Mouse (Mus musculus) midbrain, embryonic 10.5 days (tissue): ENCODE results near the gene Tenm4. TPM values are rescaled to one million over a fixed set of nuclear protein-coding genes. Genes with fewer than 3 reads are reported as not detected.
A peak's percentile ranks its signal among the peaks of the same experiment; 100 is the strongest.

ENCODE experiments used
- DNase-seq: peaks from one replicate; pipeline ENCODE4 v3.0.0-alpha.2; 2017; ENCODE audit warnings: low spot score
- H3K27ac ChIP-seq: fragments of 300-500 bp; sonication (generic); replicated peaks from 2 replicates; pipeline ENCODE4 v1.5.1; 2016; ENCODE audit warnings: mild to moderate bottlenecking
- H3K27me3 ChIP-seq: fragments of 300-500 bp; sonication (generic); 2 replicates; pipeline ENCODE4 v1.6.1; 2016; ENCODE audit warnings: low read depth, mild to moderate bottlenecking; ENCODE audit not compliant: poor library complexity, severe bottlenecking
- H3K36me3 ChIP-seq: fragments of 300-500 bp; sonication (generic); 2 replicates; pipeline ENCODE4 v1.6.1; 2016; ENCODE audit warnings: mild to moderate bottlenecking, moderate library complexity
- H3K4me1 ChIP-seq: fragments of 300-500 bp; sonication (generic); 2 replicates; pipeline ENCODE4 v1.6.1; 2016
- H3K4me3 ChIP-seq: fragments of 300-500 bp; sonication (generic); 2 replicates; pipeline ENCODE4 v1.5.1; 2016; ENCODE audit warnings: mild to moderate bottlenecking, moderate library complexity
- H3K9me3 ChIP-seq: fragments of 300-500 bp; sonication (generic); replicated peaks from 2 replicates; pipeline ENCODE4 v1.6.1; 2016; ENCODE audit warnings: mild to moderate bottlenecking
- WGBS: fragments of 180-500 bp; shearing (Covaris S2); methylation state at CpG from one replicate; pipeline ENCODE4 v1.1.7; 2016; 5-methylcytosine and 5-hydroxymethylcytosine counted together
- polyA plus RNA-seq: library from polyadenylated mRNA; unstranded; fragments of >200 nt; fragmentation: Nextera tagmentation; extraction: Ambion mirVana; gene quantifications from 2 replicates; pipeline ENCODE4 v1.2.1, GENCODE M21; 2016

Gene Tenm4
- polyA plus RNA-seq, 1 experiment from 2014 or later = 27.4 TPM

DNA sequence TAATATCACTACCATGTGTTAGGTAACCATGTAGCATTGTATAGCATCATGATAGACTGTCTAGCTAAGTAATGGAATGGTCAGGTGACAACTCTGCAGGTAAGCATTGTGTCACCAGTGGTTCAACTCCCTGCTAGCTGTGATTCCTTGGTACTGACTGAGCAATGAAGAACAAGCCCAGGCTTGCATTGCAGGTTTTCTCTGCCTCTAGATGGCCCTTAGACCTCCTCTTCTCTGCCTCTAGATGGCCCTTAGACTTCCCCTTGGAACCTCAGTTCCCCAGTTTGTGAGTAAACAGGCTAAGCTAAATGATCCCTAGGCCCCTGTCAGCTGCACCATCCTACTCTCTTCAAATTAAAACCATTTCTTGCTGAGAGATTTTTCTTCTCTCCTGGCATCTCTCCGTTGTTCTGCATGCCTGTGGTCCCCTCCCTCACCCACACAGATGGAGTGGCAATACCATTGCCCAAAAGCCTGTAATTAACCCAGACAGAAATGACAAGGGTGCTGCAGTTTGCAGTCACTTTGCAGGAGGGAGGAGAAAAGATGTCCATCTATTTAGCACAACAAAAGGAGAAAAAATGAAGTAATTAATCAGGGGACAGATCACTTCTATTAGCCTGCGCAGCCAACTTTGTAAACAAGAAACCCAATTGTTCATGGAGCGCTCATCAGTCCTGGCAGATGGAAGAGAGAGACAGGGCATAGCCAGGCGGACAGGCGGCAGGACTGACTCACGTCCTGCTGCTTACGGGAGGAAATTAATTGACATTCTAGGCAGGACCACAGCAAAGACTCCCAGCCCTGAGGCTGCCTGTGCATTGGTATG, 694.1 kb downstream of the Tenm4 start:
- H3K36me3 ChIP-seq = peaks cover 76% of the 10 kb centered on the region
- no peaks in the 10 kb centered on the region for H3K27me3 ChIP-seq
- 75% methylated on average over 7 of the region's 7 CpGs for WGBS
- H3K9me3 ChIP-seq = no peaks in the 10 kb centered on the region
- H3K4me3 ChIP-seq = no peak overlapping the region
- H3K4me1 ChIP-seq = peaks cover 15% of the 10 kb centered on the region
- DNase-seq = no peak
- peak overlapping the region; percentile 30; the same call in 1 of the 2 replicates for H3K27ac ChIP-seq

DNA sequence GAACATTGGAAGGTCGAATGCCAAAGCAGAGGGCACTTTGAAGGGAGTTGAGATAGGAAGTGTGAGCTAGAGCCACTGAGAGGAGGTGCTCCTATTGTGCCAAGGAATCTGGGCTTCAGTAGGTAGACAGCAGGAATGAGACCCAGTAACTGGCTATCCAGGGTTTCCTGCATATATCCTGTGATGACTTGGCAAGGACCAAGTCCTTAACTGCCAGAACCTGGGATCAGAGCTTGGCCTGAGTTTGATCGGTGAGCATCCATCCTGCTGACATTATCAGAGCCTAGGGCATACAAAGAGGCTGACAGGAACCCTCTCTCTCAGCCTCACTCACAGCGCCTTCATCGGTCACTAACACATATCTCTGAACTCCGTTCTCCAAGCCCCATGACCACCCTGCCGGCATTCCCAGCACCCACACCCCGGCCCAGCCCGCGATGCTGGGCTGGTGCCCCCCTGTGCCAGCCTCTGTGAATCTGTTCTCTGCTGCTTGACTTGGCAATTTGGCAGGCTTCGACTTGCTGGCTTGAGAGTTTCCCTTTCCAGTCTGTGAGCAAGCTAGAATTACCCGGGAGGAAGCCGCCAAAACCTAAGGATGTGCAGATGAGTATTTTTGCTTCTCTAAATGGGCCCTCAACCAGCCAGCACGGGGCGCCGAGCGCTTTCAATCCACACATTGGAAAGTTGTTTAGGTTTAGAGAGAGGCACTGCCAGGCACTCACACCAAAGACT, 698.2 kb downstream of the Tenm4 start:
- Histone ChIP-seq H3K27ac (no peak overlapping the region), H3K27me3 (no peaks in the 10 kb centered on the region), H3K4me1 (peaks cover 15% of the 10 kb centered on the region), H3K9me3 (no peaks in the 10 kb centered on the region), H3K4me3 (no peak overlapping the region), H3K36me3 (peaks cover 91% of the 10 kb centered on the region)
- WGBS = 92% methylated on average over 16 of the region's 16 CpGs
- DNase-seq = no peak

- Histone ChIP-seq H3K27me3 (no peaks in the 10 kb centered on the region), H3K9me3 (no peaks in the 10 kb centered on the region), H3K4me1 (peaks cover 9% of the 10 kb centered on the region), H3K27ac (no peak overlapping the region), H3K36me3 (peaks cover 89% of the 10 kb centered on the region), H3K4me3 (no peak overlapping the region)
- no peak for DNase-seq
- 92% methylated on average over 8 of the region's 8 CpGs for WGBS
Measured at GRCm38 (mm10) chr7:96870473-96870872, 699.4 kb downstream of the Tenm4 start.

- Histone ChIP-seq H3K9me3 (no peaks in the 10 kb centered on the region), H3K27me3 (no peaks in the 10 kb centered on the region), H3K4me3 (no peak overlapping the region), H3K4me1 (0 out of 2 replicates have a peak, but pooled peaks cover 6% of the 10 kb centered on the region), H3K36me3 (peaks cover 87% of the 10 kb centered on the region), H3K27ac (no peak overlapping the region)
- WGBS = 93% methylated on average over 4 of the region's 4 CpGs
- DNase-seq = no peak
Measured at GRCm38 (mm10) chr7:96871031-96871430, 700.0 kb downstream of the Tenm4 start.

- 85% methylated on average over 7 of the region's 7 CpGs for WGBS
- DNase-seq = no peak
Measured at GRCm38 (mm10) chr7:96878511-96879276, 707.6 kb downstream of the Tenm4 start.

DNA sequence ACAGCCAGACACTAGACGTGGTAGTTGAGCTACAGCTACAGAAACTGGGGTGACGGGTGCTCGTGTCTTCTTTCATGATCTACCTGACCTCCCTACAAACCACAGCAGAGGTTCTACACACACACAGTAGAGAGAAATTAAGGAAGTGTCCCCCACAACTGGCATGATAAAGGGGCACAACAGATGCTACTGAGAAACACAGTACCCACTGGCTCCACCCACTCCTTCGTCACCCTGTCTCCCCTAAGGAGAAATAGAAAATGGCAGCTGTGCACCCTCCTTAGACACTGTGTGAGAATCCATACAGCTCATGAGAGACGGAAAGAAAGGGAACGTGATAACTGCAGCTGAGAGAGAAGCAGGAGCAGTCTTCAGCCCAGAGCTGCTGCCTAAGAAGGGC, 708.5 kb downstream of the Tenm4 start:
- 0 out of 2 replicates have a peak overlapping the region, but pooled peaks have one; percentile 23 for H3K27ac ChIP-seq
- no peaks in the 10 kb centered on the region for H3K4me1 ChIP-seq
- H3K9me3 ChIP-seq = no peaks in the 10 kb centered on the region
- no peak overlapping the region for H3K4me3 ChIP-seq
- no peaks in the 10 kb centered on the region for H3K27me3 ChIP-seq
- H3K36me3 ChIP-seq = peaks cover 38% of the 10 kb centered on the region
- DNase-seq = no peak
- WGBS = 89% methylated on average over 6 of the region's 6 CpGs

More at GRCm38 (mm10) chr7:96878511-96879276, 707.6 kb downstream of the Tenm4 start:
- Histone ChIP-seq H3K4me1 (no peaks in the 10 kb centered on the region), H3K4me3 (no peak overlapping the region), H3K27ac (no peak overlapping the region), H3K36me3 (peaks cover 43% of the 10 kb centered on the region), H3K9me3 (no peaks in the 10 kb centered on the region), H3K27me3 (no peaks in the 10 kb centered on the region)

GRCm38 (mm10) chr7:96880221-96880944, 709.3 kb downstream of the Tenm4 start:
- Histone ChIP-seq H3K4me1 (no peaks in the 10 kb centered on the region), H3K27me3 (no peaks in the 10 kb centered on the region), H3K9me3 (no peaks in the 10 kb centered on the region), H3K27ac (no peak overlapping the region), H3K4me3 (no peak overlapping the region), H3K36me3 (peaks cover 39% of the 10 kb centered on the region)
- 90% methylated on average over 6 of the region's 6 CpGs for WGBS
- no peak for DNase-seq

DNA sequence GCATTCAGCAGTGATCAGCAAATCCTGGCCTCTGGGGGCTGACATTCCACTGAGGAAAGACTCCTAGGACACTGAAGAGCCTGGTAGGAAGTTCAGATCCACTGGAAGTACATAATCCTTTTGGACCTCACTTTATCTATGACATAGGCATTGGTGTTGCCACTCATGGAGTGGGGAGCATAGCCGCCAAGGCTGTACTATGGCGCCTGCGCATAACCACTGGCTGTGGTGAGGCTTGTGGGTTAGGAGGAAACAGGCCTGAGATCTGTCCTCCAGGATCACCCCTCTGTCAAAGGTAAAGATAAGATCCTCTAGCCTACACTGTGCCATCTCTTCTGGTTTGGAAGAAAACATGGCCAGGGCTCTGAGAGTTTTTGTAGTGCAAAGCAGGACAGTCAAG, 712.3 kb downstream of the Tenm4 start:
- Histone ChIP-seq H3K4me3 (no peak overlapping the region), H3K4me1 (no peaks in the 10 kb centered on the region), H3K27ac (no peak overlapping the region), H3K27me3 (no peaks in the 10 kb centered on the region), H3K9me3 (no peaks in the 10 kb centered on the region), H3K36me3 (peaks cover 53% of the 10 kb centered on the region)
- DNase-seq = no peak
- 97% methylated on average over 3 of the region's 3 CpGs for WGBS

DNA sequence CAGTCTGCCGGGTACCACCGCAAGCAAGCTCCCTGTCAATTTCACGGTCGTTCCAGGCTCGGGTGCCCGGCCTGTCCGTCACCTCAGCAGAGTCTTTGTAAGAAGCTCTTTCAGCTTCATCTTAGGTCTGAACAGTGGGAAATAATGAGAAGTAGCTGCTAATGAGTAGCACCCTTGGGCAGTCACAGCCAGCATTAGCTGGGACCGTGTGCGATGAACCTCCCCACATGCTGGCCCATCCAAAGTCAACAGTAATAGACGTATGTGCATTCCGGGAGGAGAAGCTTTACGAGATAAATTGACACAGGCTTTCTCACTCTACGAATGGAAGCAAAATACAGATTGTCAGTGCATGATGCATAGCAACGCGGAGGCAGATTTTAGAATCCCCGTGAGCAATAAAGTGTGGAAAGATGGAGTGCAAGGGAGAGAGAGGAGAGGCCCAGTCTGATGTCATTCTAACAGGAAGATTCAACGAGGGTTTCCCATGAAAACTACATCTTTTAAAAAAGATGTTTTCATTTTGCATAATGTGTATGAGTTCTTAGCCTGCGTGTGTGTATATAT, 716.1 kb downstream of the Tenm4 start:
- DNase-seq = no peak
- no peaks in the 10 kb centered on the region for H3K27me3 ChIP-seq
- H3K36me3 ChIP-seq = peaks cover 74% of the 10 kb centered on the region

DNA sequence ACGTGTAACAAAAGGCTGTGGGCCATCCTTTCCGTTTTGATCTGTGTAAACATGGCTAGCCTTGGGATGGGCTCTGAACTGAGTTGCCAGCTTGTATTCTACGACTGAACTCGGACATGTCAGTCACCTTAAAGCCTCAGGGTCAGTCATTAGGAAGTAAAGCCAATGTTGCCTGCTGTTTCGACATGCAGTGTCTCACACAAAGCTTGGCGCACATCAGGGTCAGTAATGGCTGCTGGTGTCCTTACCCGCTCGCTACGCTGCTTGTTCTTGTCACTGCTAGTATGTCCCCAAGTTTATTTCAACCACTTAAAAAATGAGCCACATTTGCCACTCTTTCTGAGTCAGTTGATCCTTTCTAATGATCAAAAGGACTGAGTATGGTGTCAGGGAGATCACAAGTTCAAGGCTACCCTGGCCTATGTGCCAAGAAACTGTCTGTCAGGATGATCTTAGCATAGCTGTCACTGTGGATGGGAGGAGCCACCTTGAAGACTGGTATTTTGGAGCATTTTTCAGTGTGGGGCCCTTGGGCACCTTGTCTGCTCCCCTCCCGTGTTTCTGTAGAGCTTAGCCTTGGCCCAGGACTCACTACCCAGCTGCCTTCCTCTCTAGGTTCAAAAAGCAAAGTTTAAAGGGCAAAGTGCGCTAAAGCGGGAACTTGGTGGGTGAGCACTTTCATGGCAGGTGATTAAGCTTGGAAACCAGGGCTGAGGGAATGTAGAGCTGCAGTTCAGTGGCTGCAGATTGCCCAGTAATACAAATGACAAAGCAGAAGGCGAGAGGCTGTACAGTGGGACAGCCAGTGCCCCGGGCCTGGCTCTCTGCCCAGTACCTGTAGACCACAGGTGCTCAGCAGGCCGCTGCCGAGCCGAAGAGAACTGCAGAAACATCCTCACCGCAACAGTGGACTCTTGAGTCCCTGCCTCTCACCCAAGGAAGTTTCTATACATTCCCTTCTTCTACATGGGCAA, 718.3 kb downstream of the Tenm4 start:
- Histone ChIP-seq H3K4me1 (peaks cover 11% of the 10 kb centered on the region), H3K4me3 (no peak overlapping the region), H3K27ac (peak overlapping the region; percentile 42), H3K36me3 (peaks cover 84% of the 10 kb centered on the region), H3K9me3 (no peaks in the 10 kb centered on the region), H3K27me3 (no peaks in the 10 kb centered on the region)
- no peak for DNase-seq
- WGBS = 95% methylated on average over 18 of the region's 18 CpGs

More for the DNA sequence above, 716.1 kb downstream of the Tenm4 start:
- no peak overlapping the region for H3K27ac ChIP-seq
- 94% methylated on average over 18 of the region's 18 CpGs for WGBS
- no peak overlapping the region for H3K4me3 ChIP-seq
- H3K4me1 ChIP-seq = peaks cover 11% of the 10 kb centered on the region
- no peaks in the 10 kb centered on the region for H3K9me3 ChIP-seq

DNA sequence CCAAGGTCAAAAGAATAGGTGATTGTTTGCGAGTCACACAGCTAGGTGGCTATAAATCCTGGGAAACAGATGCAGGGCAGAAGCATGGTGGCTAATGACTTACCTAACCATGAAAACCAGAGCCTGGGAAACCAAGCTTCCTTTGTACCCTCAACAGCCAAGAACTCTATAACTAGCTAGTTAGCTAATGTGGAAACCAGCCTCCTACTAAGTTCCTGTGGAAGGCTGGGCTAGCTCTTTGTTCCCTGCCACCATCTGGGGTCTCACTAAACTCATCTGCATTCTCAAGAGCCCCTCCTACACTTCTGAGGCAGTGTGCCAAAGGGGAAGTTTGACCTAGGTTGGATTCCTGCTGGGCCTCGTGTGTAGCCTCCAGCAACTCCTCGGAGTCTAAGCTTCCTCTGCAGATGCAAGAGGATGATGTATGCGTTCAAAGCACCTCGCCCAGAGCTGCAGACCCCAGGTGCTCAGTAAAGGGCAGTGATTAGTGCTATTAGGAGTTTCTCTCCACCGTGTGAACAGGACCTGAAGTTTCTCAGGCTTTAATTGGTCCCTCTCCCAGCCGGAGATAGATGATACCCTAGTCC, 719.1 kb downstream of the Tenm4 start:
- H3K27ac ChIP-seq = peak overlapping the region; percentile 42
- no peak for DNase-seq

More for the DNA sequence above, 719.1 kb downstream of the Tenm4 start:
- 56% methylated on average over 7 of the region's 7 CpGs for WGBS
- Histone ChIP-seq H3K9me3 (0 out of 2 replicates have a peak, but pooled peaks cover 4% of the 10 kb centered on the region), H3K4me3 (no peak overlapping the region), H3K36me3 (peaks cover 86% of the 10 kb centered on the region), H3K27me3 (no peaks in the 10 kb centered on the region), H3K4me1 (peaks cover 11% of the 10 kb centered on the region)
